Mouse (Mus musculus) megakaryocyte, embryonic 14.5 days (primary cell): ENCODE data around the gene Ccdc14.
"Not testable (repeated sequence)": the region's sequence is repeated elsewhere in the genome, so short reads cannot be mapped to it uniquely, and the experiment has no call there.

Experiments
- FLI1 ChIP-seq: IDR thresholded peaks from 2 replicates; pipeline ENCODE4 v1.6.1; 2012; ENCODE audit warnings: low read length, inconsistent platforms, mixed read lengths
- GATA1 ChIP-seq: IDR thresholded peaks from 3 replicates; pipeline ENCODE4 v1.6.1; 2012; ENCODE audit warnings: mixed read lengths, low read length, inconsistent platforms, borderline replicate concordance

GRCm38 (mm10) chr16:34728610-34729009 is 38.2 kb downstream of the Ccdc14 start:
- not testable (repeated sequence) for TF ChIP-seq GATA1, FLI1
